Mouse (Mus musculus) gastrocnemius, postnatal 36 days (tissue): Measurements from ENCODE around the gene Ndrg3. TPM values are rescaled to one million over a fixed set of nuclear protein-coding genes. Genes with fewer than 3 reads are reported as not detected.
"Not testable (repeated sequence)": the region's sequence is repeated elsewhere in the genome, so short reads cannot be mapped to it uniquely, and the experiment has no call there.

Experiments used
- DNase-seq, 2 experiments: peaks; one replicate each; pipeline ENCODE4 v3.0.0; 2022
- intact Hi-C: fragments of 180-260 bp; cut with DNase I; formaldehyde crosslinking; loops from one replicate; pipeline ENCODE4 v1.15.1; 2025
- total RNA-seq, 2 experiments: library from RNA; stranded (reverse); gene quantifications; 2 replicates each; pipeline ENCODE4 v1.2.3; 2021

Ndrg3 gene
- total RNA-seq, 2 experiments from 2014 or later = 25.1 TPM

GRCm38 (mm10) chr2:156951301-156952094 lies 40.4 kb downstream of the Ndrg3 start:
- intact Hi-C loops = no loop called here
- no peak for DNase-seq

DNA sequence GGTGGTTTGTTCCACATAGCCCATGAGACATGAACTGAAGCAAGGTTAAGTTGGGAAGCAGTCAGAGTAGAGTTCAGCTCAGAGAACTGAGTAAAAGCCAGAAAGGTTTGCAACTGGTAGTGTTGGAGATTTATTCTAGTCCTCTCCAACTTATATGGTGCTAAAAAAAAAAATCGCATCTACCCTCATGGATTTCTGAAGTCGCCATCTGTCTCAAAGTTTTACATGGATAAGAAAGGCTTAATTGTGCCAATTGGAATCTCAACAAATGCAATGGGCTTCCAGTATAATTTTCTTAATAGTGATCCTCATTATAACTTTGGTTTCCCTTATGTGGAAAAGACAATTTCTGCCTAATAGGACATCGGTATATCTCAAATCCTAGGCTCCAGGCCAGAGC lies 41.0 kb downstream of the Ndrg3 start:
- intact Hi-C loops = no loop called here
- DNase-seq = no peak

DNA sequence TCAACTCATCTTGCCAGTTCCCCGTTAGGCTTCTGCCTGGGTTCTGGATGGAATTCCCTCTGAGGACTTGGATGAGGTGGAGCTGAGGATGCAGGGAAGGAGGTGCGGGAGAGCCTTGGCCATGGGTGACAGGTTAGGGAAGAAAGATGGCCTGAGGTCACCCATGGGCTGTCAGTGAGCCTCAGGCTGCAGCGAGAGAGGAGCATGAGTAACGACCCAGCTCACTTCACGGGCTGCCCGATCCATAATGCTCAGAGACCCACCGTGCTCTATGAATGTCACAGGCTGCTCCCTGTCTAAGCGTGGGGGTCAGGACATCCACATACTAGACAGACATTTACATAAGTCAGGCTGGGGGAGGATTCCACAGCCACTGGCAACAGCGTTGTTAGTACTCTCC lies 50.3 kb downstream of the Ndrg3 start:
- DNase-seq, intact Hi-C loops: not testable (repeated sequence)

- DNase-seq, intact Hi-C loops: not testable (repeated sequence)
These were observed 51.9 kb downstream of the Ndrg3 start for GRCm38 (mm10) chr2:156939926-156940325.

GRCm38 (mm10) chr2:156937795-156938194 lies 54.1 kb downstream of the Ndrg3 start:
- intact Hi-C loops = no loop called here
- no peak for DNase-seq

- intact Hi-C loops = no loop called here
- no peak for DNase-seq
These were observed 56.9 kb downstream of the Ndrg3 start for GRCm38 (mm10) chr2:156935005-156935404.

GRCm38 (mm10) chr2:156933426-156933825 lies 58.4 kb downstream of the Ndrg3 start:
- intact Hi-C loops = no loop called here
- no peak for DNase-seq

- intact Hi-C loops = no loop called here
- no peak for DNase-seq
These were observed 60.4 kb downstream of the Ndrg3 start for GRCm38 (mm10) chr2:156931421-156931820.

DNA sequence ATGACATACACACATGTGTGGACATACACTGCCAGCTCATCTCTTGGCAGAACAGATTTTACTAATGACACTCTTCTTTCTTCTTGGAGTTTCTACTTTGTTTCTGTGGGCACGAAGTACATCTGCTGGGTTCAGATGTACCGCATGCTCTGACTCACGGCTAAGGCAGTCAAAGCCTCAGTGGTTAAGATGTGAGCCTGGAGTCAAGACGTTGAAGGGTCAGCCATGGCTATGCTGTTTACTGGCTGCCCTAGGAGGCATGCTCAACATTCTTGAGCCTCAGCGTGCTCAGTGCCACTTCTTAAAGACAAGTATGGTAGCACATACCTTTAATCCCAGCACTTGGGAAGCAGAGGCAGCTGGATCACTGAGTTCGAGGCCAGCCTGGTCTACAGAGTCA lies 61.3 kb downstream of the Ndrg3 start:
- no peak for DNase-seq
- intact Hi-C loops = no loop called here

- intact Hi-C loops = no loop called here
These were observed 62.2 kb downstream of the Ndrg3 start for GRCm38 (mm10) chr2:156929519-156930120.

GRCm38 (mm10) chr2:156928606-156929005 lies 63.2 kb downstream of the Ndrg3 start:
- intact Hi-C loops = no loop called here

More at GRCm38 (mm10) chr2:156929519-156930120, 62.2 kb downstream of the Ndrg3 start:
- DNase-seq = no peak

GRCm38 (mm10) chr2:156927663-156928062 lies 64.2 kb downstream of the Ndrg3 start:
- intact Hi-C loops = no loop called here
- DNase-seq = no peak

More at GRCm38 (mm10) chr2:156928606-156929005, 63.2 kb downstream of the Ndrg3 start:
- no peak for DNase-seq

GRCm38 (mm10) chr2:156925611-156926010 lies 66.2 kb downstream of the Ndrg3 start:
- intact Hi-C loops, DNase-seq: not testable (repeated sequence)

DNA sequence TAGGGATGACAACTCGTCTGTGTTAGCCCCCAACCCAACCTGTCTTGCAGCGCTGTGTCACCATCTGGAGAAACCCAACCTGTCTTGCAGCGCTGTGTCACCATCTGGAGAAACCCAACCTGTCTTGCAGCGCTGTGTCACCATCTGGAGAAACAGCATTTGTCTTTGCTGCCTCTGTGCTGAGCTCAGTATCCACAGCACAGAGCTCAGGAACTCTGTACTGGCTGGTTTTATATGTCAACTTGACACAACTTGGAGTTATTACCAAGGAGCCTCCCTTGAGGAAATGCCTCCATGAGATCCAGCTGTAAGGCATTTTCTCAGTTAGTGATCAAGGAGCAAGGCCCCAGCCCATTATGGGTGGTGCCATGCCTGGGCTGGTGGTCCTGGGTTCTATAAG lies 66.8 kb downstream of the Ndrg3 start:
- DNase-seq, intact Hi-C loops: not testable (repeated sequence)

DNA sequence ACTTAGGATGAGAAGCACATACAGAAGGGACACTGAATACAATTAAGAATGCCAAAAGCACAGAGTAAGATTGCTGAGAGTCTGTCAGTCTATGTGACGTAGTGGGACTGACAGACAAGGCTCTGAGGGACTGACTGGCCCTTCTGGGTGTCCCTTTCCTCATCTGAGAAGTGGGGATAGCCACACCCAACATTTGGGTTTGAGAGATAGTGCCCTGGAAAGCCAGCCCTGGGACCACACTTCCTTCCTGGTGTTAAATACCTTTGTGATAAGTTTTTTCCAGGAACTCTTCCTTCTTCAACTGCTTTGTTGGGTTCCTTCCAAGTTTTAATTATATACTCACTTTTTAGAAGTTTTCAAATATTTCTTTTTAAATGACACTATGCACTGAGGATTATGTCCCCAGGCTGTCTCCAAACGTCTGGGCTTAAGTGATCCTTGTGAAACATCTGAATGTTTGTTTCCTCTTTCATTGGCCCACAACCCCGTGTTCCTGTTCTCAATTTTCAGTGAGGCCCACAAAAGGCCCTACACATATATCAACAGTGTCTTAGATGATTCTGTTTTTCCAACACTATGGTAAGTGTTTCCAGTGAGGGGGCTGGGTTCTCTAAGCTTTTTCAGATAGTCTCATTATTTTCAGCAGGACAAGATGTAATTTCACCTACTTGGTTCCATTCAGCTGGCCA lies 67.5 kb downstream of the Ndrg3 start:
- DNase-seq = no peak
- intact Hi-C loops = no loop called here

- intact Hi-C loops = no loop called here
- no peak for DNase-seq
These were observed 68.8 kb downstream of the Ndrg3 start for GRCm38 (mm10) chr2:156923057-156923456.

- no peak for DNase-seq
- intact Hi-C loops = no loop called here
These were observed 72.1 kb downstream of the Ndrg3 start for GRCm38 (mm10) chr2:156919796-156920195.

- DNase-seq, intact Hi-C loops: not testable (repeated sequence)
These were observed 72.7 kb downstream of the Ndrg3 start for GRCm38 (mm10) chr2:156919191-156919590.

DNA sequence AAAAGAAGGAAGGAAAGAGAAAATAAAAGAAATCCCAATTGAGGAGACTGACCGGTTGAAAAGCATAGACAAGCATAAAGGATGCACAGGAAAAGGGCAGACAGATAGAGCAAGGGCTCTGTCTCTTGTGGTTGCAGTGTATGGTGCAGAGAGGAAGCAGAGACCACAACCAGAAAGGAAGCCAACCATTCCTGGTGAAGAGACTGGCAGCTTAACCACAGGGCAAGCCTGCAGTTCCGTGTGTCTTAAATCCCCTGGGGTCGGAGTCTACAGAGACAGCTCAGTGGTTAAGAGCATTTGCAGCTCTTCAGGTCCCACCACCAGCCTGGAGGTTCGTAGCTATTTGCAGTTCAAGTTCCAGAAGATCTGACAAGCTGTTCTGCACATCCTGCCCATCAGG lies 73.3 kb downstream of the Ndrg3 start:
- intact Hi-C loops = no loop called here

DNA sequence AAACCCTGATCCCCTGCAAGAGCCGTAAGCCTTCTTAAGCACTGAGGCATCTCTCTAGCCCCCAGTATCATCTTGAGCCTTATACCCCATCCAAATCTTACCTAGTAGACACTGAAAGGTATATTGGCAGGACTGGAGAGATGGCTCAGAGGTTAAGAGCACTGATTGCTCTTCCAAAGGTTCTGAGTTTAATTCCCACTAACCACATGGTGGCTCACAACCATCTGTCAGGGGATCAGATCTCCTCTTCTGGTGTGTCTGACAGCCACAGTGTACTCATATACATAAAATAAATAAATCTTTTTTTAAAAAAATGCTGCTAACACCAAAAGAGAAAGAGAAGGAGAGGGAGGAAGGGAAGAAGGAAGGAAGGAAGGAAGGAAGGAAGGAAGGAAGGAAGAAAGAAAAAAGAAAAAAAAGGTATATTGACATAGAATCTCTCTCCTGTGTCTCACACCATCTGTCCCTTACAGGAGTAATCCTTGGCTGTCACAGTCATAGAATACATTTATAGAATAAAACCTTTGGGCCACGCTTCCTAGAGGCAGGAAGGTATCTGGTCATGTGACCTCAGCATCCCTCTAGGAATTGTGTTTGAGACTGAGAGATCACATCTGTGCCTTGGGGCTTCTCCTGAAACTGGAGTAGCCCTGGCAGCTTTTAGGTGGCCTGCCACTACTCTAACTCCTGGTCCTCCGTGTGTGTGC lies 75.3 kb downstream of the Ndrg3 start:
- intact Hi-C loops = no loop called here

More for the DNA sequence above, 73.3 kb downstream of the Ndrg3 start:
- no peak for DNase-seq

DNA sequence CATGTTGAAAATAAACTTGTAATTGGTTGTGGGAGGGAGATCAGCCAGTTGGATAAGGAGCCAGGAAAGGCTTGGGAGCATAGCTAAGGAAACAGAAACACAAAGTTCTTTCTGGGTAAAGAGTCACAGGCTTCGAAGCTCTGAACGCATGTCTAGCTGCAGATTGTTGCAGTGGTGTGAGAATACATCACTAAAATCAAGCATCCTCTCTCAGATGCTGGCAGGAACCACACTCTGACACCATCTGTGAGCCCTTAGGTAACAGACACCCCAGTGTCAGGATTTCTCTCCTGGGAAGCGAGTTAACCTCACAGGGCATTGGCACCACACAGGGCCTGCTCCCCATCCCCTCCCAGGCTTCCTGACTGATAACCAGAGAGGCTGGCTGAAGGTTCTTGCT lies 76.3 kb downstream of the Ndrg3 start:
- no peak for DNase-seq
- intact Hi-C loops = loop anchor here (1.0 kb wide), 1 partner anchor 33 kb away; no protein-coding TSS in a partner anchor

More for the DNA sequence above, 75.3 kb downstream of the Ndrg3 start:
- DNase-seq = no peak
